Mouse (Mus musculus) CH12.LX (cell line): Measurements from ENCODE around the gene Dnajc13. TPM values are rescaled to one million over a fixed set of nuclear protein-coding genes. Genes with fewer than 3 reads are reported as not detected.

Experiments
- DNase-seq: peaks from one replicate; pipeline ENCODE4 v3.0.0-alpha.2; 2013; ENCODE audit errors: extremely low read depth
- H3K27ac ChIP-seq: 2 replicates; pipeline ENCODE4 v1.5.1; 2012; ENCODE audit warnings: low read depth, mild to moderate bottlenecking, control low read depth, moderate library complexity; ENCODE audit not compliant: insufficient read depth
- H3K27me3 ChIP-seq: replicated peaks from 2 replicates; pipeline ENCODE3; 2012; ENCODE audit warnings: inconsistent platforms
- H3K36me3 ChIP-seq, 2 experiments: replicated peaks in 1 of 2; 2 replicates each; pipeline versions ENCODE3 to v1.6.1; 2012; ENCODE audit warnings: inconsistent platforms in 1 of 2, low read length in 1 of 2, mild to moderate bottlenecking in 1 of 2, mixed read lengths in 1 of 2, moderate library complexity in 1 of 2; ENCODE audit not compliant: control insufficient read depth in 1 of 2, insufficient read depth in 1 of 2
- H3K4me1 ChIP-seq, 2 experiments: 2 replicates each; pipeline ENCODE4 v1.6.1; 2012; ENCODE audit warnings: inconsistent platforms in 1 of 2, moderate library complexity in 1 of 2; ENCODE audit not compliant: insufficient read depth in 2 of 2, control insufficient read depth in 1 of 2
- H3K4me2 ChIP-seq: 2 replicates; pipeline ENCODE4 v1.6.1; 2012; ENCODE audit warnings: low read depth, mild to moderate bottlenecking, control low read depth; ENCODE audit not compliant: poor library complexity, insufficient read depth, severe bottlenecking
- H3K4me3 ChIP-seq, 3 experiments: fragments of 150-350 bp in 1 of 3; sonication (generic) in 1 of 3; replicated peaks in 1 of 3; 2 replicates each; pipeline versions ENCODE3 to v1.5.1; 2011 to 2012; ENCODE audit warnings: low read depth in 2 of 3, low read length in 2 of 3, mild to moderate bottlenecking in 2 of 3, moderate library complexity in 2 of 3, control low read depth in 1 of 3, improper control_type of control experiment in 1 of 3, inconsistent platforms in 1 of 3, mixed read lengths in 1 of 3; ENCODE audit not compliant: poor library complexity in 1 of 3
- H3K79me2 ChIP-seq: replicated peaks from 2 replicates; pipeline ENCODE4 v1.6.1; 2012; ENCODE audit warnings: mild to moderate bottlenecking, moderate library complexity; ENCODE audit not compliant: control insufficient read depth, poor library complexity, insufficient read depth, severe bottlenecking; ENCODE audit errors: extremely low read depth
- H3K9ac ChIP-seq: 2 replicates; pipeline ENCODE4 v1.6.1; 2012; ENCODE audit warnings: low read depth, mild to moderate bottlenecking, control low read depth, moderate library complexity; ENCODE audit not compliant: insufficient read depth
- H3K9me3 ChIP-seq: replicated peaks from 2 replicates; pipeline ENCODE3; 2012; ENCODE audit warnings: low read length, inconsistent platforms, mixed read lengths
- CHD2 ChIP-seq: IDR thresholded peaks from 2 replicates; pipeline ENCODE4 v1.6.1; 2011; ENCODE audit warnings: low read length, improper control_type of control experiment
- E2F4 ChIP-seq: IDR thresholded peaks from 2 replicates; pipeline ENCODE4 v1.6.1; 2011; ENCODE audit warnings: low read depth, low read length, improper control_type of control experiment; ENCODE audit not compliant: insufficient replicate concordance
- ELF1 ChIP-seq: IDR thresholded peaks from 2 replicates; pipeline ENCODE4 v1.6.1; 2014; ENCODE audit warnings: low read depth, mild to moderate bottlenecking, inconsistent platforms, low read length, improper control_type of control experiment
- EP300 ChIP-seq: IDR thresholded peaks from 2 replicates; pipeline ENCODE4 v1.6.1; 2011; ENCODE audit warnings: low read length, improper control_type of control experiment
- ETS1 ChIP-seq: conservative IDR thresholded peaks from 2 replicates; pipeline ENCODE4 v1.6.1; 2012; ENCODE audit warnings: low read depth, mild to moderate bottlenecking, inconsistent platforms, low read length, improper control_type of control experiment, moderate library complexity
- GABPA ChIP-seq: IDR thresholded peaks from 2 replicates; pipeline ENCODE4 v1.6.1; 2012; ENCODE audit warnings: low read depth, low read length, improper control_type of control experiment, inconsistent platforms; ENCODE audit not compliant: insufficient replicate concordance
- JUND ChIP-seq: conservative IDR thresholded peaks from 2 replicates; pipeline ENCODE4 v1.6.1; 2011; ENCODE audit warnings: low read depth, low read length, improper control_type of control experiment
- KAT2A ChIP-seq: IDR thresholded peaks from 2 replicates; pipeline ENCODE4 v1.6.1; 2012; ENCODE audit warnings: low read length, improper control_type of control experiment, inconsistent platforms; ENCODE audit not compliant: insufficient replicate concordance
- MEF2A ChIP-seq: IDR thresholded peaks from 2 replicates; pipeline ENCODE4 v1.6.1; 2014; ENCODE audit warnings: low read depth, mild to moderate bottlenecking, inconsistent platforms, low read length, improper control_type of control experiment, borderline replicate concordance
- NELFE ChIP-seq: IDR thresholded peaks from 2 replicates; pipeline ENCODE4 v1.6.1; 2011; ENCODE audit warnings: low read depth, low read length, improper control_type of control experiment
- NRF1 ChIP-seq: IDR thresholded peaks from 2 replicates; pipeline ENCODE4 v1.6.1; 2014; ENCODE audit warnings: low read depth, mild to moderate bottlenecking, inconsistent platforms, low read length, improper control_type of control experiment, moderate library complexity
- PAX5 ChIP-seq: IDR thresholded peaks from 2 replicates; pipeline ENCODE4 v1.6.1; 2012; ENCODE audit warnings: low read length, inconsistent platforms, mixed read lengths
- POLR2A ChIP-seq: IDR thresholded peaks from 2 replicates; pipeline ENCODE4 v1.6.1; 2011; ENCODE audit warnings: low read depth, mild to moderate bottlenecking, improper control_type of control experiment, low read length
- POLR2AphosphoS2 ChIP-seq: IDR thresholded peaks from 2 replicates; pipeline ENCODE4 v1.6.1; 2011; ENCODE audit warnings: low read depth, low read length, improper control_type of control experiment
- SIN3A ChIP-seq: IDR thresholded peaks from 2 replicates; pipeline ENCODE4 v1.6.1; 2012; ENCODE audit warnings: low read length, improper control_type of control experiment, inconsistent platforms
- SMC3 ChIP-seq: IDR thresholded peaks from 2 replicates; pipeline ENCODE4 v1.6.1; 2011; ENCODE audit warnings: low read depth, low read length, improper control_type of control experiment
- TBP ChIP-seq: conservative IDR thresholded peaks from 2 replicates; pipeline ENCODE4 v1.6.1; 2011; ENCODE audit warnings: low read depth, low read length, improper control_type of control experiment
- TCF12 ChIP-seq: IDR thresholded peaks from 2 replicates; pipeline ENCODE4 v1.6.1; 2014; ENCODE audit warnings: low read depth, mild to moderate bottlenecking, inconsistent platforms, low read length, improper control_type of control experiment
- UBTF ChIP-seq: IDR thresholded peaks from 2 replicates; pipeline ENCODE4 v1.6.1; 2012; ENCODE audit warnings: low read depth, mild to moderate bottlenecking, inconsistent platforms, low read length, improper control_type of control experiment, moderate library complexity
- USF1 ChIP-seq: IDR thresholded peaks from 2 replicates; pipeline ENCODE4 v1.6.1; 2014; ENCODE audit warnings: low read depth, mild to moderate bottlenecking, inconsistent platforms, low read length, improper control_type of control experiment
- USF2 ChIP-seq: conservative IDR thresholded peaks from 2 replicates; pipeline ENCODE4 v1.6.1; 2011; ENCODE audit warnings: low read depth, low read length, improper control_type of control experiment
- ZC3H11A ChIP-seq: IDR thresholded peaks from 2 replicates; pipeline ENCODE4 v1.6.1; 2012; ENCODE audit warnings: low read depth, mild to moderate bottlenecking, inconsistent platforms, low read length, improper control_type of control experiment
- ZMIZ1 ChIP-seq: IDR thresholded peaks from 2 replicates; pipeline ENCODE4 v1.6.1; 2012; ENCODE audit warnings: low read depth, mild to moderate bottlenecking, inconsistent platforms, low read length, improper control_type of control experiment
- dilution Hi-C: fragments of 300-500 bp; cut with MboI; formaldehyde crosslinking; loops from 2 replicates; pipeline ENCODE4 v1.14.3; 2020; ENCODE audit warnings: low sequenced_read_pairs; ENCODE audit not compliant: extremely low pct_unique_long_range_greater_than_20kb, extremely low pct_ligation_motif_present
- in situ Hi-C: fragments of 300-500 bp; cut with MboI; formaldehyde crosslinking; loops from 3 replicates; pipeline ENCODE4 v1.14.3; 2019; ENCODE audit warnings: low sequenced_read_pairs, low pct_ligation_motif_present, low pct_unique_long_range_greater_than_20kb, mixed read lengths
- polyA plus RNA-seq: library from polyadenylated mRNA; unstranded; fragments of >175 nt; gene quantifications from 2 replicates; pipeline ENCODE4 v1.2.1, GENCODE M21; 2012; ENCODE audit warnings: low read depth; ENCODE audit not compliant: insufficient read length
- total RNA-seq, 2 experiments: library from RNA; depleted of rRNA; stranded (reverse); fragments of 300-350 nt in 1 of 2; fragments of >200 nt in 1 of 2; gene quantifications; 2 replicates each; pipeline ENCODE4 v1.2.3; 2012 to 2014

Dnajc13 gene
- total and polyA plus RNA-seq, 3 experiments, result 30.1 to 51.9 (median 30.4) TPM

DNA sequence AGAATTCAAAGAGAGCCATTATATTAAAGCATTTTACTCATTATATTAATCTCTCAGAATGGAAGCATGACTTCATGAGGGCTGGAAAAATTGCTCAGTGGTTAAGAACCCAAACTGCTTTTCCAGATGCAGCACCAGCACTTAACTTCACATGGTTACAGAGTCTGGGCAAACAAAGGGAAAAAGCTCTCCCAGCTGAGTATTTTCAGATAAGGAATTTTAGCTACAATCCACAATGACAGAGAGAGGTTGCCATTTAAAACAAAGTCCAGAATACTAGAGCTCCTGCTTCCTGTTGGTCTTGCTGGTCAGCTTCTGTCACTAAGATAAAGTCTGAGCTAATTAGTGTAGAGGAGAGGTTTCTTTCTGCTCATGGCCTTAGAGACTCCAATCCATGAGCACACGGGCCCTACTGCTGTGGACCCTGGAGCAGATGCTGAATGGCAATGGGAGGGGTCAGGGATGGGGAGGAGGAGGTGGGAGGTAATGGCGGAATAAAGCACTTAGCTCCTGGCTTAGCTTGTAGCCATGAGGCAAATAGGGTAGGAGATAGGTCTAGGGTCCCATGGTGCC, 154.1 kb downstream of the Dnajc13 start:
- Histone ChIP-seq H3K27me3 (no peaks in the 10 kb centered on the region), H3K36me3 (peaks cover 0 to 6% of the 10 kb centered on the region in 2 experiments), H3K9me3 (peaks cover 3% of the 10 kb centered on the region), H3K4me3 (no peak overlapping the region), H3K4me1 (peaks cover 0 to 12% of the 10 kb centered on the region in 2 experiments; a peak in 2 of 4 replicates), H3K27ac (no peak overlapping the region), H3K79me2 (no peaks in the 10 kb centered on the region), H3K4me2 (no peak overlapping the region), H3K9ac (no peak overlapping the region)
- in situ Hi-C loops (no loop called here), dilution Hi-C loops (no loop called here)
- TF ChIP-seq JUND (no peak), CHD2 (no peak), USF1 (no peak), SMC3 (no peak), E2F4 (no peak), PAX5 (no peak), POLR2AphosphoS2 (no peak), TBP (no peak), NELFE (no peak), USF2 (no peak), ELF1 (no peak), POLR2A (no peak), NRF1 (no peak), UBTF (no peak), ETS1 (no peak), EP300 (no peak)
- no peak for DNase-seq

DNA sequence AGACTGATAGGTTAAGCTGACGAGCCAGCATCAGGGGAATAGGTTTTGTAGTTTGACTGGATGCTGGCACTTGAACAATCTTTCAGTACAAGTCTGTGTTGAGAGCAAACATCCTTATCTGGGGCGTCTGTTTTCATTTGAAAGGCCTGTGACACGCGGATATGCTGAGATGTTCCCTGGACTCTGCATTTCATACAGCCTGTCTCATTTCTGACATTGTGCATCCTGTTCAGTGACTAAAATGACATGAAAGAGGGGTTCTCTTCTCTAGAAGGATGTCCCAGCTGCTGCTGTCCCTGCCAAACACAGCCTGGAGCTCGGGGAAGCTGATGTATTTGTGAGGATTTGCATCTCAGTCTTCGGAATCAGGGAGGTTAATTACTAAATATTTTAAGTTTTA, 155.2 kb downstream of the Dnajc13 start:
- Histone ChIP-seq H3K4me2 (no peak overlapping the region), H3K9me3 (peaks cover 3% of the 10 kb centered on the region), H3K4me3 (no peak overlapping the region), H3K36me3 (peaks cover 0 to 2% of the 10 kb centered on the region in 2 experiments), H3K9ac (no peak overlapping the region), H3K4me1 (peaks cover 8 to 24% of the 10 kb centered on the region in 2 experiments), H3K79me2 (no peaks in the 10 kb centered on the region), H3K27ac (no peak overlapping the region), H3K27me3 (no peaks in the 10 kb centered on the region)
- in situ Hi-C loops, result no loop called here
- no peak for TF ChIP-seq ZMIZ1
- TF ChIP-seq ZC3H11A, result no peak
- no peak for TF ChIP-seq GABPA
- TF ChIP-seq KAT2A, result no peak
- no peak for TF ChIP-seq UBTF
- no peak for TF ChIP-seq PAX5
- TF ChIP-seq SIN3A, result no peak
- no peak for TF ChIP-seq TCF12
- TF ChIP-seq USF2, result no peak
- no peak for TF ChIP-seq MEF2A
- dilution Hi-C loops, result no loop called here
- DNase-seq, result no peak
